Mouse (Mus musculus): ENCODE measurements around the gene Sh3kbp1.

The Sh3kbp1 gene

GRCm38 (mm10) chrX:159735513-159736099 lies 108.5 kb downstream of the Sh3kbp1 start:
- in situ Hi-C loops (cut with MboI, MseI), result no loop called here

GRCm38 (mm10) chrX:159737344-159737743 lies 110.3 kb downstream of the Sh3kbp1 start:
- in situ Hi-C loops (cut with MboI, MseI), result no loop called here

- in situ Hi-C loops (cut with MboI, MseI), result no loop called here
These were observed 117.0 kb downstream of the Sh3kbp1 start for GRCm38 (mm10) chrX:159744035-159744434.

GRCm38 (mm10) chrX:159744620-159745019 lies 117.5 kb downstream of the Sh3kbp1 start:
- in situ Hi-C loops (cut with MboI, MseI), result no loop called here

GRCm38 (mm10) chrX:159751834-159752233 lies 124.8 kb downstream of the Sh3kbp1 start:
- in situ Hi-C loops (cut with MboI, MseI), result no loop called here

- in situ Hi-C loops (cut with MboI, MseI), result no loop called here
These were observed 129.2 kb downstream of the Sh3kbp1 start for GRCm38 (mm10) chrX:159756261-159756660.

GRCm38 (mm10) chrX:159756901-159757821 lies 130.1 kb downstream of the Sh3kbp1 start:
- in situ Hi-C loops (cut with MboI, MseI), result no loop called here

- in situ Hi-C loops (cut with MboI, MseI), result no loop called here
These were observed 130.9 kb downstream of the Sh3kbp1 start for GRCm38 (mm10) chrX:159757854-159758540.

GRCm38 (mm10) chrX:159763801-159764200 lies 136.7 kb downstream of the Sh3kbp1 start:
- in situ Hi-C loops (cut with MboI, MseI), result no loop called here

- in situ Hi-C loops (cut with MboI, MseI), result loop anchor here in 1 of 2 experiments (5.0 kb wide), 1 partner anchor 139 kb away; the partner anchor contains the start of gene Sh3kbp1
These were observed 138.8 kb downstream of the Sh3kbp1 start for GRCm38 (mm10) chrX:159765850-159766249.

GRCm38 (mm10) chrX:159769005-159769404 lies 141.9 kb downstream of the Sh3kbp1 start:
- in situ Hi-C loops (cut with MboI, MseI), result loop anchor here in 1 of 2 experiments (5.0 kb wide), 1 partner anchor 142 kb away; the partner anchor contains the start of gene Sh3kbp1

GRCm38 (mm10) chrX:159769773-159770172 lies 142.7 kb downstream of the Sh3kbp1 start:
- in situ Hi-C loops (cut with MboI, MseI), result loop anchor here in 1 of 2 experiments (5.0 kb wide), 1 partner anchor 142 kb away; the partner anchor contains the start of gene Sh3kbp1

GRCm38 (mm10) chrX:159772137-159772536 lies 145.1 kb downstream of the Sh3kbp1 start:
- in situ Hi-C loops (cut with MboI, MseI), result no loop called here

- in situ Hi-C loops (cut with MboI, MseI), result no loop called here
These were observed 148.0 kb downstream of the Sh3kbp1 start for GRCm38 (mm10) chrX:159775042-159775441.

GRCm38 (mm10) chrX:159778787-159779186 lies 151.7 kb downstream of the Sh3kbp1 start:
- in situ Hi-C loops (cut with MboI, MseI), result no loop called here

GRCm38 (mm10) chrX:159790516-159790915 lies 163.4 kb downstream of the Sh3kbp1 start:
- in situ Hi-C loops (cut with MboI, MseI), result loop anchor here in 1 of 2 experiments (5.0 kb wide), 1 partner anchor 1202 kb away; the partner anchor contains the start of gene Cdkl5

- in situ Hi-C loops (cut with MboI, MseI), result no loop called here
These were observed 168.5 kb downstream of the Sh3kbp1 start for GRCm38 (mm10) chrX:159795603-159796002.

- in situ Hi-C loops (cut with MboI, MseI), result no loop called here
These were observed 177.3 kb downstream of the Sh3kbp1 start for GRCm38 (mm10) chrX:159804371-159804770.

GRCm38 (mm10) chrX:159809510-159809909 lies 182.4 kb downstream of the Sh3kbp1 start:
- in situ Hi-C loops (cut with MboI, MseI), result loop anchor here in 1 of 2 experiments (5.0 kb wide), 1 partner anchor 88 kb away; no protein-coding TSS in a partner anchor

- in situ Hi-C loops (cut with MboI, MseI), result no loop called here
These were observed 183.4 kb downstream of the Sh3kbp1 start for GRCm38 (mm10) chrX:159810469-159810868.

GRCm38 (mm10) chrX:159817508-159817907 lies 190.4 kb downstream of the Sh3kbp1 start:
- in situ Hi-C loops (cut with MboI, MseI), result no loop called here

GRCm38 (mm10) chrX:159828135-159828534 lies 201.1 kb downstream of the Sh3kbp1 start:
- in situ Hi-C loops (cut with MboI, MseI), result no loop called here

Measured in T-helper 17 cell (primary cell).